Mouse (Mus musculus): ENCODE measurements at regions not wholly inside any gene's neighbourhood (a gene's known extent, or its start where the extent isn't known, plus 50 kb on each side); places are given as distances from the start of the nearest gene placed in this dataset.

GRCm38 (mm10) chr8:112427721-112428389, 142.0 kb upstream of the Cntnap4 start:
- WGBS: 59% methylated on average over 19 of the region's 19 CpGs
- Histone ChIP-seq H3K4me1 (no peaks in the 10 kb centered on the region), H3K27me3 (no peaks in the 10 kb centered on the region), H3K4me3 (no peak overlapping the region), H3K36me3 (no peaks in the 10 kb centered on the region), H3K9me3 (peaks cover 6% of the 10 kb centered on the region; the same call in 1 of the 2 replicates), H3K27ac (no peak overlapping the region), H3K4me2 (replicated peaks) (no peak overlapping the region), H3K9ac (no peak overlapping the region)
- ATAC-seq (ENCODE audit: low FRiP score, low read depth): no peak

GRCm38 (mm10) chr8:112411968-112412367, 157.9 kb upstream of the Cntnap4 start:
- H3K4me3 ChIP-seq: no peak overlapping the region
- ATAC-seq (ENCODE audit: low FRiP score, low read depth): no peak
- no peak overlapping the region for H3K9ac ChIP-seq
- H3K9me3 ChIP-seq: no peaks in the 10 kb centered on the region
- H3K36me3 ChIP-seq: no peaks in the 10 kb centered on the region
- H3K4me1 ChIP-seq: no peaks in the 10 kb centered on the region
- 85% methylated on average over 5 of the region's 5 CpGs for WGBS
- no peak overlapping the region for H3K4me2 ChIP-seq (replicated peaks)
- H3K27me3 ChIP-seq: no peaks in the 10 kb centered on the region
- no peak overlapping the region for H3K27ac ChIP-seq

GRCm38 (mm10) chr8:112411213-112411612, 158.6 kb upstream of the Cntnap4 start:
- no peak for ATAC-seq (ENCODE audit: low FRiP score, low read depth)
- no peak overlapping the region for H3K4me2 ChIP-seq (replicated peaks)
- WGBS: 15% methylated on average over 6 of the region's 6 CpGs
- H3K36me3 ChIP-seq: no peaks in the 10 kb centered on the region
- no peaks in the 10 kb centered on the region for H3K4me1 ChIP-seq
- no peak overlapping the region for H3K27ac ChIP-seq
- no peak overlapping the region for H3K9ac ChIP-seq
- no peaks in the 10 kb centered on the region for H3K9me3 ChIP-seq
- H3K27me3 ChIP-seq: no peaks in the 10 kb centered on the region
- no peak overlapping the region for H3K4me3 ChIP-seq

- Histone ChIP-seq H3K4me1 (no peaks in the 10 kb centered on the region), H3K4me2 (replicated peaks) (no peak overlapping the region), H3K27me3 (no peaks in the 10 kb centered on the region), H3K9ac (no peak overlapping the region), H3K4me3 (no peak overlapping the region), H3K27ac (no peak overlapping the region), H3K36me3 (no peaks in the 10 kb centered on the region), H3K9me3 (no peaks in the 10 kb centered on the region)
- 85% methylated on average over 9 of the region's 9 CpGs for WGBS
- ATAC-seq (ENCODE audit: low FRiP score, low read depth): no peak
Observed at GRCm38 (mm10) chr8:112408211-112408735, 161.6 kb upstream of the Cntnap4 start.

GRCm38 (mm10) chr8:112404087-112404486, 165.8 kb upstream of the Cntnap4 start:
- no peaks in the 10 kb centered on the region for H3K36me3 ChIP-seq
- 5% methylated on average over 2 of the region's 2 CpGs for WGBS
- H3K9ac ChIP-seq: no peak overlapping the region
- no peak overlapping the region for H3K27ac ChIP-seq
- no peak overlapping the region for H3K4me2 ChIP-seq (replicated peaks)
- H3K4me3 ChIP-seq: no peak overlapping the region
- no peaks in the 10 kb centered on the region for H3K27me3 ChIP-seq
- ATAC-seq (ENCODE audit: low FRiP score, low read depth): no peak
- H3K9me3 ChIP-seq: no peaks in the 10 kb centered on the region
- H3K4me1 ChIP-seq: no peaks in the 10 kb centered on the region

- no peaks in the 10 kb centered on the region for H3K9me3 ChIP-seq
- no peak for ATAC-seq (ENCODE audit: low FRiP score, low read depth)
- no peaks in the 10 kb centered on the region for H3K27me3 ChIP-seq
- H3K4me3 ChIP-seq: no peak overlapping the region
- no peaks in the 10 kb centered on the region for H3K36me3 ChIP-seq
- no peaks in the 10 kb centered on the region for H3K4me1 ChIP-seq
- no peak overlapping the region for H3K4me2 ChIP-seq (replicated peaks)
- no peak overlapping the region for H3K9ac ChIP-seq
- H3K27ac ChIP-seq: no peak overlapping the region
- WGBS: 27% methylated on average over 2 of the region's 2 CpGs
Observed at GRCm38 (mm10) chr8:112397438-112397837, 172.4 kb upstream of the Cntnap4 start.

GRCm38 (mm10) chr8:112390108-112390507, 179.7 kb upstream of the Cntnap4 start:
- Histone ChIP-seq H3K27me3 (no peaks in the 10 kb centered on the region), H3K27ac (no peak overlapping the region), H3K4me3 (no peak overlapping the region), H3K9ac (no peak overlapping the region), H3K9me3 (0 out of 2 replicates have a peak, but pooled peaks cover 7% of the 10 kb centered on the region), H3K36me3 (no peaks in the 10 kb centered on the region), H3K4me2 (replicated peaks) (no peak overlapping the region), H3K4me1 (0 out of 2 replicates have a peak, but pooled peaks cover 5% of the 10 kb centered on the region)
- WGBS: 62% methylated on average over 4 of the region's 4 CpGs
- peak; percentile 24; the same call in 1 of the 2 replicates for ATAC-seq (ENCODE audit: low FRiP score, low read depth)

GRCm38 (mm10) chr8:112348323-112348722, 221.5 kb upstream of the Cntnap4 start:
- Histone ChIP-seq H3K36me3 (no peaks in the 10 kb centered on the region), H3K4me2 (replicated peaks) (peak overlapping the region; percentile 47), H3K27me3 (no peaks in the 10 kb centered on the region), H3K4me1 (peaks cover 6% of the 10 kb centered on the region; the same call in 1 of the 2 replicates), H3K4me3 (no peak overlapping the region), H3K27ac (no peak overlapping the region), H3K9ac (no peak overlapping the region), H3K9me3 (no peaks in the 10 kb centered on the region)
- 30% methylated on average over 5 of the region's 5 CpGs for WGBS
- no peak for ATAC-seq (ENCODE audit: low FRiP score, low read depth)

GRCm38 (mm10) chr8:112333171-112333570, 236.7 kb upstream of the Cntnap4 start:
- Histone ChIP-seq H3K9ac (no peak overlapping the region), H3K27me3 (no peaks in the 10 kb centered on the region), H3K4me1 (peaks cover 8% of the 10 kb centered on the region; the same call in 1 of the 2 replicates), H3K27ac (no peak overlapping the region), H3K36me3 (no peaks in the 10 kb centered on the region), H3K4me2 (replicated peaks) (peak overlapping the region; percentile 5; the same call in 1 of the 2 replicates), H3K9me3 (no peaks in the 10 kb centered on the region), H3K4me3 (no peak overlapping the region)
- WGBS: 32% methylated on average over 11 of the region's 11 CpGs
- ATAC-seq (ENCODE audit: low FRiP score, low read depth): no peak

- Histone ChIP-seq H3K36me3 (no peaks in the 10 kb centered on the region), H3K27ac (no peak overlapping the region), H3K9me3 (no peaks in the 10 kb centered on the region), H3K9ac (no peak overlapping the region), H3K27me3 (no peaks in the 10 kb centered on the region), H3K4me1 (peaks cover 5% of the 10 kb centered on the region; the same call in 1 of the 2 replicates), H3K4me2 (replicated peaks) (no peak overlapping the region), H3K4me3 (no peak overlapping the region)
- ATAC-seq (ENCODE audit: low FRiP score, low read depth): no peak
- 83% methylated on average over 10 of the region's 10 CpGs for WGBS
Observed at GRCm38 (mm10) chr8:112332021-112332420, 237.8 kb upstream of the Cntnap4 start.

- H3K4me1 ChIP-seq: no peaks in the 10 kb centered on the region
- H3K27ac ChIP-seq: no peak overlapping the region
- H3K9ac ChIP-seq: no peak overlapping the region
- H3K36me3 ChIP-seq: no peaks in the 10 kb centered on the region
- H3K4me3 ChIP-seq: no peak overlapping the region
- no peaks in the 10 kb centered on the region for H3K27me3 ChIP-seq
- H3K4me2 ChIP-seq (replicated peaks): no peak overlapping the region
- H3K9me3 ChIP-seq: no peaks in the 10 kb centered on the region
- 63% methylated on average over 3 of the region's 3 CpGs for WGBS
- no peak for ATAC-seq (ENCODE audit: low FRiP score, low read depth)
Observed at GRCm38 (mm10) chr8:112309816-112310215, 260.0 kb upstream of the Cntnap4 start.

GRCm38 (mm10) chr8:112308354-112308753, 261.5 kb upstream of the Cntnap4 start:
- Histone ChIP-seq H3K36me3 (no peaks in the 10 kb centered on the region), H3K27ac (no peak overlapping the region), H3K4me1 (no peaks in the 10 kb centered on the region), H3K4me3 (no peak overlapping the region), H3K9me3 (no peaks in the 10 kb centered on the region), H3K9ac (no peak overlapping the region), H3K27me3 (no peaks in the 10 kb centered on the region), H3K4me2 (replicated peaks) (no peak overlapping the region)
- ATAC-seq (ENCODE audit: low FRiP score, low read depth): no peak
- 90% methylated on average over 6 of the region's 6 CpGs for WGBS

- no peak for ATAC-seq (ENCODE audit: low FRiP score, low read depth)
- Histone ChIP-seq H3K27ac (no peak overlapping the region), H3K36me3 (no peaks in the 10 kb centered on the region), H3K27me3 (no peaks in the 10 kb centered on the region), H3K9ac (no peak overlapping the region), H3K4me3 (no peak overlapping the region), H3K4me2 (replicated peaks) (no peak overlapping the region), H3K9me3 (no peaks in the 10 kb centered on the region), H3K4me1 (peaks cover 9% of the 10 kb centered on the region)
- 85% methylated on average over 8 of the region's 8 CpGs for whole genome bisulfite sequencing
Observed at GRCm38 (mm10) chr8:112297021-112297420, 272.8 kb upstream of the Cntnap4 start.

Data from limb, embryonic 13.5 days (tissue).